Mouse (Mus musculus) ES-E14 (cell line): ENCODE measurements at regions not wholly inside any gene's neighbourhood (a gene's known extent, or its start where the extent isn't known, plus 50 kb on each side); places are given as distances from the start of the nearest gene placed in this dataset.

Source experiments
- CHD2 ChIP-seq: IDR thresholded peaks from 2 replicates; pipeline ENCODE4 v1.6.1; 2014; ENCODE audit warnings: mild to moderate bottlenecking, low read depth, low read length, inconsistent platforms
- HCFC1 ChIP-seq: IDR thresholded peaks from 2 replicates; pipeline ENCODE4 v1.6.1; 2012; ENCODE audit warnings: low read length, inconsistent platforms, borderline replicate concordance; ENCODE audit not compliant: insufficient read depth
- MAFK ChIP-seq: IDR thresholded peaks from 2 replicates; pipeline ENCODE4 v1.6.1; 2014; ENCODE audit warnings: mild to moderate bottlenecking, low read depth, low read length, inconsistent platforms; ENCODE audit not compliant: insufficient read depth
- ZNF384 ChIP-seq: IDR thresholded peaks from 2 replicates; pipeline ENCODE4 v1.6.1; 2012; ENCODE audit warnings: low read depth, low read length, inconsistent platforms

DNA sequence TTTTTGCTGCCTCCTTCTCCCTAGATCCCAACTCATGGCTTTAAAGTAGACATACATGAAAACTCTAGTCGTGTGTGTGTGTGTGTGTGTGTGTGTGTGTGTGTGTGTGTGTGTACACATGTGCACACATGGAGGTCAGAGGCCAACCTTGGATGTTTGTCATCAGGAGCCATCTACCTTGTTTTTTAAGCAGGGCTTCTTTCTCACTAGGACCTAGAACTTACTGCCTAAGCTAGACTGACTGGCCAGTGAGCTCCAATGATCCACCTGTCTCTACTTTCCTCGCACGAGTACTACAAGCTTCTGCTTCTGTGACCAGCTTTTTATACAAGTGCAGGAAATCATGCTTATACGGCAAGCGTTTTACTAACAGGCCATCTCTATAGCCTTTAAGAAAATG is 89.1 kb upstream of the Otx2 start:
- no peak for TF ChIP-seq MAFK
- no peak for TF ChIP-seq ZNF384
- TF ChIP-seq HCFC1: no peak
- TF ChIP-seq CHD2: no peak
